Mouse (Mus musculus) brain, adult 2 months (tissue): ENCODE data around the gene S100a3.

ENCODE experiments used
- DNase-seq: peaks from one replicate; pipeline ENCODE4 v3.0.0; 2011; ENCODE audit warnings: low read depth, low spot score

The S100a3 gene

DNA sequence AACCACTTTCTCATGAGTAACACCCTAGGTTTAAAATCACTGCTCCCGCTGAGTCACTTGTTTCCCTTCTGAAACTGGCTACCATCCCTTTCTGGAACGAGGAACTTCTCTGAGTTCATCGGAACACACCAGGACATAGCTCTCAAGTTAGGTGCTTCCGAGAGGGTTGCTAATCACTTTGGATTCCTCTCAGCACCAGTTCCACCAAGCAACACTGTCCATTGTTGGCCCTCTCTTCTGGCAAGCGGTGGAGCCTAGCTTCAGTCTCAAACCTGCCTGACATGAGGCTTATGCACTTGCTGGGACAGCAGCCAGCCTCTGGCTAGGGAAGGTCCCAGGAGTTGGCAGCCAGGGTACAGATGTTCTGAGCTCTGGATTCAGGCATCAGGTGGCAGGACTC, 14.3 kb downstream of the S100a3 start:
- DNase-seq, result peak; percentile 10

DNA sequence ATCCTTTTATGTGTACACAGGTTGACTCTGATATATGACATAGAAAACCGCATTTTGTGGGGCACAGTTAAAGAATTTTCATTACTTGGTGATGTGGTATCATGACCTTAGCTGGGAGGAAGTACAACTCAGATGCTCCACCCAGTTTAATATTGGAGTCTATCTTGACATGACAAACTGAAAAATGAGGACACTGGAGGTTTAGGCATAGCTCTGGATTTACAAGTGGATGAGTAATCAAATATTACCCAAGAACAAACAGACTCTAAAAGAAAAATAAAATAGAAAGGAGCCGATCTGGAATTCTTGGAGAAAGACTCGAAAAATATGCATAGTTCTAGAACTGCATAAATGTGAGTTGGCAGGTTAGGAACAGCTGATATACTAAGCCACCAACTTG, 14.9 kb downstream of the S100a3 start:
- no peak for DNase-seq

GRCm38 (mm10) chr3:90576351-90577001, 16.1 kb downstream of the S100a3 start:
- peak; percentile 34 for DNase-seq

DNA sequence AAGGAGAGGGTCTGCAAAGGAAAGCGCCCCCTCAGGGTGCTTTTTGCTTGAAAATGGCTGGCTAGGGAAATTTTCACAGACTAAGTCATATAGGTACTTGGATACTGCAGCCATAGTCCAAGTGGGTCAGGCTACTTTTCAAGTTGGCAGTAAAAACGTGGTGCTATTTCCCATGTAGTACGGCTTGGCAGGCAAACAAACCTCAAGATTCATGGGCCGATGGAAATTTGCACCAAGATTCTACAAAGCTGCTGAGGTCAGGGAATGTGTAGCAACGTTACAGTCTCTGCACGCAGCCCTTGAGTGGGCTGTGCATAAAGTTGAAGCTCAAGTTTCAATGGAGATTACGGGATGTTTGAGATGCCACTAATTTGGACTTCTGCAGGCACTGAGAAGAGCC, 19.1 kb downstream of the S100a3 start:
- no peak for DNase-seq

GRCm38 (mm10) chr3:90581141-90581540, 20.8 kb downstream of the S100a3 start:
- DNase-seq, result no peak

DNA sequence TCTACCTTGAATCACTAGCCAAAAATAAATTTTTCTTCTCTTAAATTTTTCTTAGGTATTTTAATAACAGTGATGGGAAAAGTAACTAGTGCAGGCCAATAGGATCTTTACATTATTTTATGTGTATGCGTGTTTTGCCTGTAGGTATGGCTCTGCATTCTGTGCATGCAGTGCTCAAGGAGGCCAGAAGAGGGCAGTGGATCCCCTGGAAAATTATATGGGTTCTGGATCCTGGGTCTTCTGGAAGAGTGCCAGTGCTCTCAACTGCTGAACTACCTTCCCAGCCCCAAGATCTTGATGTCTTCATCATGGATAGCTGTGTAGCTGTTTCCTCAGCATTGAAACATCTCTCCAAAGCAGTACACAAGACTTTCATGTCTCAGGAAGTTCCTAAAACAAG, 21.8 kb downstream of the S100a3 start:
- DNase-seq, result no peak

DNA sequence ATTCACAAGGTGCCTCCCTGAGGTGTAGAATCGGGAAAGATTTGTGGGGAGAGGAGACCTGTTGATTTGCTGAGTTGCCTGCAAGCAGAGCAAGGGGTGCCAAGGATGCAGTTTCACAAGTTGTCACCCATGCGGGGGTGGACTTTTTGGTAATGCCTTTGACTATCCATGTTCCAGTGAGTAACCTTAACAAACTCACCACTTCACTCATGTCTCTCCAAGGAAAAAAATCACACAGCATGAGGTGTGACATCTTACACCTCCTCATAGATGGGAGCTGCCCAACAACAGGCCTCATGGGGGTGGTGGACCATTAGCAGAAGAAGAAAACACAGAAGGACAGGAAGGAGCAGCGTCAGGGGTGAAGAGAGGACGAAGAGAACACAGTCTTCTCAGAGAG, 22.2 kb downstream of the S100a3 start:
- DNase-seq, result no peak

DNA sequence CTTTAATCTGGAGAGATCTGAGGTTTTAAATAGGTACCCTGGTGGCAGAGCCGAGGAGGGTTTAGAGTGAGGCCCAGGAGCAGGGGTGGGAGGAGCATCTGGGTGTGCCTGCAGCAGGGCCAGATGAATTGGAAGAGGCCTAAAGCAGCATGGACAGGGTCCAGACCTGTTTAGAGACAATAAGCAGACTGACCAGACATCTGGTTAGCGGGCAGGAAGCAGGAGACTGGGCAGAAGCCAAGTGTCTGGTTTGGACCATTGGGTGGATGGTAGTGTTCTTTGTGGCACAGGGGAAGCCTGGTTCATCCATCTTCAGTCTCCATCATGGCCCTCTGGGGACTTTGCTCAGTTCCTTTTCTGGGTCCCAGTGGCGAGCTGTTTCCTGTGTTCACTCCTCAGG, 23.5 kb downstream of the S100a3 start:
- no peak for DNase-seq

- peak; percentile 91 for DNase-seq
Observed at GRCm38 (mm10) chr3:90585595-90585994, 25.2 kb downstream of the S100a3 start.

DNA sequence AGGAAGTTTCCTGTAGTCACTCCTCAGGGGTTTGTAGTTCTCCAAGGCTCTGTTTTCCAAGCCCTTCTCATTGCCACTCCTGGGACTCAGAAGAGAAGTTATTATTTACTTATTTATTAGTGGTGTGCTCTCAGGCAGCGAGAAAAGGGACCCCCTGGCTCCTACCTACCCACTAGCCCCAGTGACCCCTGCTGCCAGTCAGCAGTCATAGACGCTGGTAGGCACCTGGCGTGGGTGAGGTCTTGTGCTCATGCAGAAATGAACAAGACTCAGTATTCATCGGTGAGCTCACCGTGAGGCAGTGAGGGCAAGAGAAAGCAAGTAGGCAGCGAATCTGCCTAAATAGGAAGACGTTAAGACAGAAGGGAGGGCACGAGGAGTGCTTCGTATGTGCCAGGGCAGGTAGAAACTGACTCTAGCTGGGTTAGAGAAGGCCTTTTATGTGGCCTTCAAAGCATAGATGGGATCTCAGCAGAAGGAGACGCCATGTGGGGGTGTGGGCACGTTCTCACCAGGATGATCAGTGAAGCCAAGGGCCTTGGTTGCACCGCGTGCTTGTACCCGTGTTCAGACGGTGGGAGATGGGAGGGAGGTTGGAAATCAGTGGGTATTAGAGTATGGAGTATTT, 25.8 kb downstream of the S100a3 start:
- no peak for DNase-seq

- DNase-seq, result peak; percentile 82
Observed at GRCm38 (mm10) chr3:90586906-90587305, 26.5 kb downstream of the S100a3 start.

DNA sequence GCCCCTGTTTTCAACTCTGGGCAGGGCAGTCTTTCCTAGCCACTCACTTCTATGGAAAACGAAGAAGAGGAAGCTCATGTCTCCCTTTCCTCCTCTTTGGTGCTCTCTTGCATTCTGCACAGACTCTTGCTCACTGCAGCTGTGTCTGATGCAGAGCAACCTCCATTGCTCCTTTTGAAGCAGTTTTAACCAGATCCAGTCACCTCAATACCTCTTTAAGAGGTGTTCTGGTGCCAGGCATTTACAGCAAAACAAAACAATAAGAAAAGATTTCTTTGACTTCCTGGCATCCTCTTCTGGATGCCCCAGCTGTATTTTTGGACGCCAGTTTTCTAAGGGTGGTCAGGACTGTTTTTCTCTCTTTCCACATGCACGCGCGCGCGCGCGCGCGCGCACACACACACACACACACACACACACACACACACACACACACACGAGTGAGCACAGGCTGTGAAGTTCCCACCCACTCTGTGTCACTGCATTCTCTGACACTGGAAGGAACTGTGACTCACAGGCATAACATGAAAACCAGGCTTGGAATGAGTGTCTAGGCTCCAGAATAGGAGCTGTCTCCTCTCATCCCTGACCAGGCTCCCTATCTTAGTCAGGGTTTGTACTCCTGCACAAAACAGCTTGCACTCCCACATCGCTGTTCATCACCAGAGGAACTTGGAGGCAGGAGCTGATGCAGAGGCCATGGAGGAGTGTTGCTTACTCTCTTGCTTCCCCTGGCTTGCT, 27.2 kb downstream of the S100a3 start:
- peak; percentile 95 for DNase-seq

- no peak for DNase-seq
Observed at GRCm38 (mm10) chr3:90589390-90589789, 29.0 kb downstream of the S100a3 start.

- DNase-seq, result no peak
Observed at GRCm38 (mm10) chr3:90589947-90590346, 29.6 kb downstream of the S100a3 start, which contains the start of gene S100a2. Gene S100a2, plus strand, starts transcription at chr3:90590247.

- no peak for DNase-seq
Observed at GRCm38 (mm10) chr3:90594466-90594865, 34.1 kb downstream of the S100a3 start.

- DNase-seq, result no peak
Observed at GRCm38 (mm10) chr3:90595556-90595955, 35.2 kb downstream of the S100a3 start.

GRCm38 (mm10) chr3:90596810-90597209, 36.4 kb downstream of the S100a3 start:
- no peak for DNase-seq

GRCm38 (mm10) chr3:90597736-90598135, 37.4 kb downstream of the S100a3 start:
- no peak for DNase-seq

GRCm38 (mm10) chr3:90598212-90598611, 37.8 kb downstream of the S100a3 start:
- no peak for DNase-seq

DNA sequence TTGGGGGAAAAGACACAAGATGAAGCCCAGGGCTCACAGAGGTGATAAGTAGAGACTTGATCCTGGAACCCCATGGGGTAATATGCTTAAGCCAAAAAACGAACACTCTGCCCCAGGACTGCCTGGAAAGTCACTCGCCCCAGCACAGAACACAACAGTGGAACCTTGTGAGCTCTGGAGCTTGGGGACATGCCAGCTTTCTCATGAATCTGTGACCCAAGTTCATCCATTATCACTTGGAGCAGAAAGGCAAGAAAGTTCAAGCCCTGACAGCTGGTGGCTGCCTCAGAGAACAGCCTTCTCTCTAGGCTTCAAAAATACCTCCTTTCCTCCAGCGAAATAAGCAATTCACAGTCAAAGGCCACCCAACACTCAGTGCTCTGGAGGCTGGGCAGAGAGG, 39.0 kb downstream of the S100a3 start:
- no peak for DNase-seq

- no peak for DNase-seq
Observed at GRCm38 (mm10) chr3:90600036-90600435, 39.7 kb downstream of the S100a3 start.

DNA sequence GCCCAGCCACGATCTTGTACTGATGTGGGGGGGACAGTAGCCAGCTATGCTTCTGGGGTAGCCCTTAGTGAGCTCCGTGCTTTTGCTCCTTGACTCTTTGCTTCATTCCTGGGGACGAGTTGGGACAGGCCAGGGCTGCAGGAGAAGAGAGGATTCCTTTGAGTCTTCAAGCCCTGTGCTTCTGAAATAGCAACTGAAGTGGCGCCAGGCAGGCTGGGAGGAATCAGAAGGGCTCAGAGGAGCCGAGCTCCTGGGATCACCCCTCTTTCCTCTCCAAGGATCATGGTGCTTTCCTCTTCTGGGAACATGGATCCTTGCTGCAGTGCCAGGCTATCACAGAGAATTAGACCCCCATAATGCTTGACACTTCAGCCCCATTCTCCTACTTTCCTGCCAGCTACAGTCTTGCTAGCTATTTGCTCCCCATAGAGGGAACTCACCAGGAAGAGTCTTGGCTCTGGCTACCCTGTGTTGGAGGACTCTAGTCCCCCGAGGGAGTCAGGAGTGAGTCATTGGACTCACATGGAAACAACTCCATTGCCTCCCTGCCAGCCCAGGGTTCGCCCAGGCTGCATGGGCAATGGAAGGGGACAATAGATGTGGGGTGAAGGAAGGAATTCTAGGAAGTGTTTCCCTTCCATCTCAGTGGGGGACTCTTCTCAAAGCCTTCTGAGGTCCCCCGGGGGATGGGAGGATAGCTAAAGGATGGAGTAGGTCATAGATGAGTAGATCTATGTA, 40.2 kb downstream of the S100a3 start:
- DNase-seq, result peak; percentile 51
